Mouse (Mus musculus): ENCODE data around the gene Galnt14. TPM values are rescaled to one million over a fixed set of nuclear protein-coding genes. Genes with fewer than 3 reads are reported as not detected.

The Galnt14 gene
- polyA plus RNA-seq, 1 experiment from 2014 or later: 2.8 TPM

Other genes with a start within 250 kb of the Galnt14 start
- 7.1 and 7.3 TPM in 2 replicates for gene Ehd3, start 93.7 kb upstream of the Galnt14 start, polyA plus RNA-seq (2014; fragmentation: Nextera tagmentation; extraction: Ambion mirVana)
- 0.17 and 0.46 TPM in 2 replicates for gene Xdh, start 239.7 kb upstream of the Galnt14 start, polyA plus RNA-seq (2014; fragmentation: Nextera tagmentation; extraction: Ambion mirVana)

Data from embryonic facial prominence, embryonic 11.5 days (tissue).